Mouse (Mus musculus): ENCODE measurements at regions not wholly inside any gene's neighbourhood (a gene's known extent, or its start where the extent isn't known, plus 50 kb on each side); places are given as distances from the start of the nearest gene placed in this dataset.

DNA sequence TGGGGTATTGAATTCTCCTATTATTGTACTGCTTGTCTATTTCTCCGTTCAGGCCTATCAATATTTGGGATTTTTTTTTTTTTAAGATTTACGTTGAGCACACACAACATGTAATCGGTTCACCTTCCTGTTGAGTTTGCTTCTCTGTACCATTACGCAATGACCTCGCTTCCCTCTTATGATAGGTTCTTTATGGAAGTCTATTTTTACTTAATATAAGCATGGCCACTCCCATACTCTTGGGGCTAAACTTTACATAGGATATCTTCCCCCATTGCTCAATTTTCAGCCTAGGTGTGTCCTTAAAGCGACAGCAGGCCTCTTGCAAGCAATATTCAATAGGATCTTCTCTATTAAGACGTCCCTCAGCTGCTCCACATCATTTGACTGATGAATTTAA lies 544.7 kb upstream of the Tbx3 start:
- TF ChIP-seq CTCF (conservative IDR thresholded peaks at IDR 0.05; ENCODE audit: low read length), result no peak
- TF ChIP-seq POU5F1 (IDR thresholded peaks at IDR 0.05; ENCODE audit: borderline replicate concordance, low read length), result no peak
